Mouse (Mus musculus): ENCODE data around the gene Tamm41. TPM values are rescaled to one million over a fixed set of nuclear protein-coding genes. Genes with fewer than 3 reads are reported as not detected.

The Tamm41 gene
- total and polyA plus RNA-seq, 2 experiments from 2014 or later: 23.9 to 30.5 TPM

- Histone ChIP-seq H3K9me3 (replicated peaks; ENCODE audit: control insufficient read depth, low read length) (no peaks in the 10 kb centered on the region), H3K27me3 (ENCODE audit: control insufficient read depth, insufficient read depth, low read length) (0 out of 2 replicates have a peak, but pooled peaks cover 7% of the 10 kb centered on the region), H3K4me2 (ENCODE audit: low read depth, low read length) (no peak overlapping the region), H3K4me3 (ENCODE audit: low read depth, low read length) (no peak overlapping the region), H3K36me3 (replicated peaks; ENCODE audit: control insufficient read depth, insufficient read depth, low read length) (no peaks in the 10 kb centered on the region), H3K9ac (replicated peaks; ENCODE audit: low read depth, low read length) (no peak overlapping the region), H3K27ac (ENCODE audit: low read depth) (no peak overlapping the region), H3K4me1 (ENCODE audit: control insufficient read depth, insufficient read depth) (no peaks in the 10 kb centered on the region)
- no peak for DNase-seq (ENCODE audit: low spot score)
- no peak for ATAC-seq (ENCODE audit: insufficient read depth, low read depth)
- TF ChIP-seq CTCF (IDR thresholded peaks at IDR 0.05; ENCODE audit: low read depth) (no peak), EP300 (IDR thresholded peaks at IDR 0.05; ENCODE audit: low read depth) (no peak)
- 64% methylated on average over 5 of the region's 5 CpGs for WGBS
These were observed 74.0 kb downstream of the Tamm41 start for GRCm38 (mm10) chr6:114963636-114964035.

DNA sequence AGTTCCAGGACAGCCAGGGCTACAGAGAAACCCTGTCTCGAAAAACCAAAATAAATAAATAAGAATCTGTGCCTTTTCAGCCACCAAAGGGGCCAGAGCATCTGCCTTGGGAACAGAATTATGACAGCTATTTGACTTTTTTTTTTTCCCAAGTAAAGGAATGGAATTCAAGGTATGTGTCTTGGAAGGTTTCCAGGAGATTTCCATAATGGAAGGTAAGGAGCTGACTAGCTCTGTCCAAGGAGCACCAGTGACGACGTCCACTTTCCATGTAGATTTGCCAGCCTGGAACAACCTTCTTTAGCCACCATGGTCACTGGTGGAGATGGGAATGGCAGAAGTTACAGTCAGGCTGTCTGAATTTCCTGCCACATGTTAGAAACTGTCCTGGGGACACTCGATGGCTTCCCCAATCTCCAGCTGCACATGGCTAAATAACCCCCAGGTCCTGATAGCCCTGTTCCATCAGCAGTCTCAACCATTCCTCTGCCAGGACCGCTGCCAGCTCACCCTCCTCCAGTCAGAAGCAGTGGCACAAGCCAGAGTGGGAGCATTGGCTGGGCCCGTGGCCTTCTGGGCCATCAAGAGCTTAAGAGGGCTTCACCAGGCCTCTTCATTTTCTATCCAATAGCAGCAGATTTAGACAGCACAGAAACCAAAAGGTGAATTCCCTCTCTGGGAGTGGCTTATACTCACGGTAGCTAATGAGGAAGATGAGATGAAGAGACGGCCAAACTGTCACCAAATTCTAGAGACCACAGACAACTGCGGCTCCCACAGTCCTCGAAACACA, 76.2 kb downstream of the Tamm41 start:
- Histone ChIP-seq H3K36me3 (replicated peaks; ENCODE audit: control insufficient read depth, insufficient read depth, low read length) (no peaks in the 10 kb centered on the region), H3K4me3 (ENCODE audit: low read depth, low read length) (no peak overlapping the region), H3K9ac (replicated peaks; ENCODE audit: low read depth, low read length) (no peak overlapping the region), H3K4me2 (ENCODE audit: low read depth, low read length) (no peak overlapping the region), H3K9me3 (replicated peaks; ENCODE audit: control insufficient read depth, low read length) (no peaks in the 10 kb centered on the region), H3K27me3 (ENCODE audit: control insufficient read depth, insufficient read depth, low read length) (no peaks in the 10 kb centered on the region), H3K4me1 (ENCODE audit: control insufficient read depth, insufficient read depth) (no peaks in the 10 kb centered on the region), H3K27ac (ENCODE audit: low read depth) (no peak overlapping the region)
- no peak for DNase-seq (ENCODE audit: low spot score)
- no peak for ATAC-seq (ENCODE audit: insufficient read depth, low read depth)
- WGBS: 56% methylated on average over 10 of the region's 10 CpGs
- TF ChIP-seq EP300 (IDR thresholded peaks at IDR 0.05; ENCODE audit: low read depth) (no peak), CTCF (IDR thresholded peaks at IDR 0.05; ENCODE audit: low read depth) (no peak)

GRCm38 (mm10) chr6:114959012-114959398, 78.7 kb downstream of the Tamm41 start:
- Histone ChIP-seq H3K9ac (replicated peaks; ENCODE audit: low read depth, low read length) (no peak overlapping the region), H3K9me3 (replicated peaks; ENCODE audit: control insufficient read depth, low read length) (no peaks in the 10 kb centered on the region), H3K4me3 (ENCODE audit: low read depth, low read length) (no peak overlapping the region), H3K27ac (ENCODE audit: low read depth) (no peak overlapping the region), H3K4me2 (ENCODE audit: low read depth, low read length) (no peak overlapping the region), H3K4me1 (ENCODE audit: control insufficient read depth, insufficient read depth) (no peaks in the 10 kb centered on the region), H3K36me3 (replicated peaks; ENCODE audit: control insufficient read depth, insufficient read depth, low read length) (no peaks in the 10 kb centered on the region), H3K27me3 (ENCODE audit: control insufficient read depth, insufficient read depth, low read length) (no peaks in the 10 kb centered on the region)
- ATAC-seq (ENCODE audit: insufficient read depth, low read depth) (no peak), DNase-seq (ENCODE audit: low spot score) (no peak)
- WGBS: 79% methylated on average over 6 of the region's 6 CpGs
- TF ChIP-seq EP300 (IDR thresholded peaks at IDR 0.05; ENCODE audit: low read depth) (no peak), CTCF (IDR thresholded peaks at IDR 0.05; ENCODE audit: low read depth) (no peak)

DNA sequence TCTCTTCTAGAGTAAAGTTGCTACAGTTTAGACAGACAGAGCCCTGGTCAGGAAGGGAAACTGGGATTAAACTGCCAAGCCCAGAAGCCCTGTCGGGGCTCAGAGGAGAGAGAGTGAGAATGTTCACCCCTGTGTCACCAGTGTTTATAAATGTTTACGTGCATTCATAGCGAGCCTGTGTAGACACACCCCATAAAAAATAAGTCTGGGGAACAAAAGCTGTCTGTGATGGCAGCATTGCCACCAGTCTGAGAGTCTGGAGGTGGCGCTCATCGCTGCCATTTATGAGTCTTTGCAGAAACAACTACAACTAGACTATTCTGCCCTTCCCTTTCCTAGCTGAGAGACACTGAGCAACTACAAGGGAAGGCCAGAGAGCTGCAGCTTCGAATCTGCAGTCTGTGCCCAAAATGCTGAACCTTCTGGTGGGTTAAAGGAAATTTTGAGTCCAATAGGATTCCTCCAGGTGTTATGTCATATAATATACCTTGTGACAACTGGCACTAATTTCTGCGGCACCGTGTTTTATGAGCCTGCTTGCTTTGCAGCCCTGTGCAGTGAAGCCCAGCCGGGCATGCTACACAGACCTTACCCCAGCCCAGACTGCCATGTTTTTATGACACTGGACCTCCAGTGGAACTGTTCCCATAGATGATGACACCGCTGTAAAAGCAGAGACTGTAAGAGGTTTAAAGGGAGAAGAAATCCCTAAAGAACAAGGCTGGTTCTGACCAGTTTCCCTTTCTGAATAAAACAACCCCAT, 79.2 kb downstream of the Tamm41 start:
- Histone ChIP-seq H3K27me3 (ENCODE audit: control insufficient read depth, insufficient read depth, low read length) (no peaks in the 10 kb centered on the region), H3K9ac (replicated peaks; ENCODE audit: low read depth, low read length) (no peak overlapping the region), H3K9me3 (replicated peaks; ENCODE audit: control insufficient read depth, low read length) (no peaks in the 10 kb centered on the region), H3K4me2 (ENCODE audit: low read depth, low read length) (no peak overlapping the region), H3K27ac (ENCODE audit: low read depth) (no peak overlapping the region), H3K36me3 (replicated peaks; ENCODE audit: control insufficient read depth, insufficient read depth, low read length) (no peaks in the 10 kb centered on the region), H3K4me3 (ENCODE audit: low read depth, low read length) (no peak overlapping the region), H3K4me1 (ENCODE audit: control insufficient read depth, insufficient read depth) (no peaks in the 10 kb centered on the region)
- TF ChIP-seq CTCF (IDR thresholded peaks at IDR 0.05; ENCODE audit: low read depth) (no peak), EP300 (IDR thresholded peaks at IDR 0.05; ENCODE audit: low read depth) (no peak)
- ATAC-seq (ENCODE audit: insufficient read depth, low read depth): no peak
- 82% methylated on average over 10 of the region's 10 CpGs for WGBS
- DNase-seq (ENCODE audit: low spot score): no peak

DNA sequence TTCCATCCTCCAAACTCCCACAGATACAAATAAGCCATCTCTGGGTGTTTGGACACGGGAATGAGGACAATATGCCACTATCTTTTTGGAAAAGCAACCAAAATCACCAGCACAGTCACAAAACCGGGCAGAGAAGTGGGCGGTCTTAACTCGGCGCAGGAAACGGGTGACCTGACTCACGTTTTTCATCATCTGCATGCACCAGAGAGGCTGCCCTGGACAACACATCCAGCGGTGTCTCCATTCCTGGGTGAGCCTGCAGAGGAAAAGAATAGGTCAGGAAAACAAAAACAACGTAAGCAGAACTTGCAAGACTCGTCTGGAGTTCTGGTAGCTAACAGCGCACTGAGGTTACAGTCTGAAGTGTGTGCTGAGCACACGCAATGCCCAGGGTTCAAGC, 79.9 kb downstream of the Tamm41 start:
- Histone ChIP-seq H3K4me2 (ENCODE audit: low read depth, low read length) (no peak overlapping the region), H3K27ac (ENCODE audit: low read depth) (no peak overlapping the region), H3K9ac (replicated peaks; ENCODE audit: low read depth, low read length) (no peak overlapping the region), H3K27me3 (ENCODE audit: control insufficient read depth, insufficient read depth, low read length) (no peaks in the 10 kb centered on the region), H3K36me3 (replicated peaks; ENCODE audit: control insufficient read depth, insufficient read depth, low read length) (no peaks in the 10 kb centered on the region), H3K9me3 (replicated peaks; ENCODE audit: control insufficient read depth, low read length) (no peaks in the 10 kb centered on the region), H3K4me3 (ENCODE audit: low read depth, low read length) (no peak overlapping the region), H3K4me1 (ENCODE audit: control insufficient read depth, insufficient read depth) (no peaks in the 10 kb centered on the region)
- TF ChIP-seq CTCF (IDR thresholded peaks at IDR 0.05; ENCODE audit: low read depth) (no peak), EP300 (IDR thresholded peaks at IDR 0.05; ENCODE audit: low read depth) (no peak)
- no peak for DNase-seq (ENCODE audit: low spot score)
- ATAC-seq (ENCODE audit: insufficient read depth, low read depth): no peak
- WGBS: 71% methylated on average over 12 of the region's 12 CpGs
